Mouse (Mus musculus) limb, embryonic 11.5 days (tissue): ENCODE results near the gene Asb8. TPM values are rescaled to one million over a fixed set of nuclear protein-coding genes. Genes with fewer than 3 reads are reported as not detected.
A peak's percentile ranks its signal among the peaks of the same experiment; 100 is the strongest.

ENCODE experiments used
- ATAC-seq: fragments of 200-750 bp; cut with Nextera tagmentation; 2 replicates; pipeline ENCODE4 v1.8.0; 2017; ENCODE audit warnings: low read depth; ENCODE audit not compliant: insufficient number of reproducible peaks, low FRiP score, low TSS enrichment
- DNase-seq: peaks from one replicate; pipeline ENCODE4 v3.0.0-alpha.2; 2015; ENCODE audit warnings: low spot score
- H3K27ac ChIP-seq: fragments of 300-500 bp; sonication (generic); replicated peaks from 2 replicates; pipeline ENCODE4 v1.5.1; 2014; ENCODE audit warnings: low read depth, mild to moderate bottlenecking, low read length
- H3K27me3 ChIP-seq: fragments of 300-500 bp; sonication (generic); 2 replicates; pipeline ENCODE4 v1.6.1; 2014; ENCODE audit warnings: mild to moderate bottlenecking, low read length, mixed read lengths; ENCODE audit not compliant: control insufficient read depth, insufficient read depth
- H3K36me3 ChIP-seq: fragments of 300-500 bp; sonication (generic); 2 replicates; pipeline ENCODE4 v1.6.1; 2014; ENCODE audit warnings: mild to moderate bottlenecking, low read length, moderate library complexity, mixed read lengths; ENCODE audit not compliant: control insufficient read depth, insufficient read depth
- H3K4me1 ChIP-seq: fragments of 300-500 bp; sonication (generic); 2 replicates; pipeline ENCODE4 v1.6.1; 2014; ENCODE audit warnings: low read length, mixed read lengths; ENCODE audit not compliant: control insufficient read depth, insufficient read depth
- H3K4me2 ChIP-seq: fragments of 300-500 bp; sonication (generic); 2 replicates; pipeline ENCODE4 v1.6.1; 2014; ENCODE audit warnings: low read depth, mild to moderate bottlenecking, moderate library complexity; ENCODE audit not compliant: severe bottlenecking
- H3K4me3 ChIP-seq: fragments of 300-500 bp; sonication (generic); 2 replicates; pipeline ENCODE4 v1.5.1; 2014; ENCODE audit warnings: low read depth, low read length
- H3K9ac ChIP-seq: fragments of 300-500 bp; sonication (generic); 2 replicates; pipeline ENCODE4 v1.6.1; 2014; ENCODE audit warnings: mild to moderate bottlenecking, low read length
- H3K9me3 ChIP-seq: fragments of 300-500 bp; sonication (generic); 2 replicates; pipeline ENCODE4 v1.6.1; 2016; ENCODE audit warnings: low read length; ENCODE audit not compliant: control insufficient read depth
- WGBS: fragments of 180-500 bp; shearing (Covaris S2); extraction: QIAGEN DNeasy Blood & Tissue Kit; methylation state at CpG from one replicate; pipeline ENCODE4 v1.1.7; 2014; 5-methylcytosine and 5-hydroxymethylcytosine counted together
- polyA plus RNA-seq: library from polyadenylated mRNA; unstranded; fragments of >200 nt; fragmentation: Nextera tagmentation; extraction: Ambion mirVana; gene quantifications from 2 replicates; pipeline ENCODE4 v1.2.1, GENCODE M21; 2014

The Asb8 gene
- polyA plus RNA-seq, 1 experiment from 2014 or later, result 47.2 TPM

DNA sequence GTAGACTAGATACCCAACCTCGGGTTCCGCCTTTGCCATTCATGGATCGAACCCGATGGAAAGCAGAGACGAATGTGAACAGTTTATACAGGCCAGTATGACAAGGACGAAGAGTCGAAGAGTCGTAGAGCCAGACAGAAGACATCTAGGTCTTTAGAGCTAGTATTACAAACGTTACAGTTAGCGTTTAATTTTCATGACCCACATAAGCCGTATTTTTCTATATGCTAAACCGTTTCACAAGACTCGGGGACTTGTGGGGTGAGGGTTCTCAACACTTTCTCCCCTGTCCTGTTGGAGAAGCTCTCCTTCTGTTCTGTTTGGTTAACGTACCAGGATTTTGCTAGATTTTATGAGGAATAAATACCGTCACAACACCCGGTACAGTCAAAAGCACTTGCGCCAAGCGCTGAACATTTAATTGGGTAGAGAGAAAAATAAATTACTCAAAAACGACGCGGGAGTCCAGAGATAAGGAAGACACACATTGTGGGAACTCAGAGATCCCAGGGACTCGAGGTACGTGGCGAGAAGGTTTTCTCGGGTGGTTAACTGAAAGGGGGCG lies 15.2 kb upstream of the Asb8 start:
- Histone ChIP-seq H3K27me3 (0 out of 2 replicates have a peak, but pooled peaks cover 2% of the 10 kb centered on the region), H3K36me3 (no peaks in the 10 kb centered on the region), H3K9me3 (no peaks in the 10 kb centered on the region), H3K4me1 (no peaks in the 10 kb centered on the region), H3K27ac (no peak overlapping the region), H3K9ac (no peak overlapping the region), H3K4me3 (peak overlapping the region; percentile 35), H3K4me2 (peak overlapping the region; percentile 62)
- DNase-seq (no peak), ATAC-seq (no peak)
- 7% methylated on average over 26 of the region's 26 CpGs for WGBS

- 83% methylated on average over 3 of the region's 3 CpGs for WGBS
- no peak overlapping the region for H3K4me2 ChIP-seq
- no peaks in the 10 kb centered on the region for H3K9me3 ChIP-seq
- DNase-seq, result no peak
- H3K9ac ChIP-seq, result no peak overlapping the region
- ATAC-seq, result no peak
- no peak overlapping the region for H3K27ac ChIP-seq
- peaks cover 6% of the 10 kb centered on the region; the same call in 1 of the 2 replicates for H3K27me3 ChIP-seq
- H3K36me3 ChIP-seq, result no peaks in the 10 kb centered on the region
- H3K4me1 ChIP-seq, result no peaks in the 10 kb centered on the region
- H3K4me3 ChIP-seq, result no peak overlapping the region
Observed at GRCm38 (mm10) chr15:98177320-98177719, 11.9 kb upstream of the Asb8 start.

- Histone ChIP-seq H3K27me3 (peaks cover 29% of the 10 kb centered on the region), H3K4me3 (no peak overlapping the region), H3K9ac (no peak overlapping the region), H3K4me1 (no peaks in the 10 kb centered on the region), H3K36me3 (no peaks in the 10 kb centered on the region), H3K27ac (no peak overlapping the region), H3K9me3 (no peaks in the 10 kb centered on the region), H3K4me2 (no peak overlapping the region)
- no peak for DNase-seq
- 39% methylated on average over 8 of the region's 8 CpGs for WGBS
- ATAC-seq, result no peak
Observed at GRCm38 (mm10) chr15:98173821-98174220, 8.4 kb upstream of the Asb8 start.

DNA sequence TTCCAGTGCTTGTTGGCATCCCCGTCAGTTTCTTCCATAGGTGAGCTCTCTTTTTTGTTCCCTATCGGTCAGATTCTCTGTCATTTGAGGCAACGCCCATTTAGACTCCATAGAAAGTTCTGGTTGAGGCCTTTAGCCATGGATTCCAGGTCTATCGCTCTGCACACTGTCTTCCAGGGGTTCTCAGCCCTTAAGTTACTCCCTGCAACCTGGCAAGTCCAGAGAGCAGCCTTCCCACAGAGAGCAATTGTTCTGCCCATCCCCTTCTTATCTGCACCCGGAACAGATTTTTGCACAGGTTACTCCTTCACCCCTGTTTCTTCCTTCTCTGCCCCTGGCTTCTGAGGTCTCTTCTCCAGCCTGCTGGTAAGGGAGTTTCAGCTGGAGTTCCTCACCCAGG lies 6.7 kb upstream of the Asb8 start:
- H3K27me3 ChIP-seq, result peaks cover 41% of the 10 kb centered on the region
- ATAC-seq (no peak), DNase-seq (no peak)
- no peaks in the 10 kb centered on the region for H3K36me3 ChIP-seq
- no peaks in the 10 kb centered on the region for H3K9me3 ChIP-seq
- H3K27ac ChIP-seq, result no peak overlapping the region
- H3K4me1 ChIP-seq, result peaks cover 10% of the 10 kb centered on the region; the same call in 1 of the 2 replicates
- WGBS, result 72% methylated on average over 5 of the region's 5 CpGs
- no peak overlapping the region for H3K4me3 ChIP-seq
- H3K4me2 ChIP-seq, result no peak overlapping the region
- no peak overlapping the region for H3K9ac ChIP-seq

GRCm38 (mm10) chr15:98170917-98171316 lies 5.5 kb upstream of the Asb8 start:
- peaks cover 10% of the 10 kb centered on the region; the same call in 1 of the 2 replicates for H3K4me1 ChIP-seq
- H3K27ac ChIP-seq, result no peak overlapping the region
- DNase-seq, result no peak
- no peak for ATAC-seq
- no peaks in the 10 kb centered on the region for H3K9me3 ChIP-seq
- H3K4me3 ChIP-seq, result no peak overlapping the region
- 72% methylated on average over 9 of the region's 9 CpGs for WGBS
- peaks cover 41% of the 10 kb centered on the region for H3K27me3 ChIP-seq
- H3K36me3 ChIP-seq, result no peaks in the 10 kb centered on the region
- H3K9ac ChIP-seq, result no peak overlapping the region
- H3K4me2 ChIP-seq, result no peak overlapping the region

GRCm38 (mm10) chr15:98170365-98170764 lies 4.9 kb upstream of the Asb8 start:
- Histone ChIP-seq H3K4me3 (no peak overlapping the region), H3K27ac (no peak overlapping the region), H3K36me3 (no peaks in the 10 kb centered on the region), H3K4me2 (no peak overlapping the region), H3K27me3 (peaks cover 41% of the 10 kb centered on the region), H3K9ac (no peak overlapping the region), H3K4me1 (peaks cover 10% of the 10 kb centered on the region; the same call in 1 of the 2 replicates), H3K9me3 (no peaks in the 10 kb centered on the region)
- DNase-seq (no peak), ATAC-seq (no peak)
- whole genome bisulfite sequencing, result 51% methylated on average over 7 of the region's 7 CpGs

GRCm38 (mm10) chr15:98168622-98169004 lies 3.2 kb upstream of the Asb8 start:
- ATAC-seq, result no peak
- H3K27ac ChIP-seq, result no peak overlapping the region
- 6% methylated on average over 19 of the region's 19 CpGs for WGBS
- H3K4me3 ChIP-seq, result peak overlapping the region; percentile 48; the same call in 1 of the 2 replicates
- no peak overlapping the region for H3K4me2 ChIP-seq
- DNase-seq, result no peak
- H3K9ac ChIP-seq, result no peak overlapping the region; the same call in 1 of the 2 replicates
- H3K27me3 ChIP-seq, result peaks cover 41% of the 10 kb centered on the region
- H3K36me3 ChIP-seq, result no peaks in the 10 kb centered on the region
- no peaks in the 10 kb centered on the region for H3K9me3 ChIP-seq
- H3K4me1 ChIP-seq, result peaks cover 10% of the 10 kb centered on the region; the same call in 1 of the 2 replicates

DNA sequence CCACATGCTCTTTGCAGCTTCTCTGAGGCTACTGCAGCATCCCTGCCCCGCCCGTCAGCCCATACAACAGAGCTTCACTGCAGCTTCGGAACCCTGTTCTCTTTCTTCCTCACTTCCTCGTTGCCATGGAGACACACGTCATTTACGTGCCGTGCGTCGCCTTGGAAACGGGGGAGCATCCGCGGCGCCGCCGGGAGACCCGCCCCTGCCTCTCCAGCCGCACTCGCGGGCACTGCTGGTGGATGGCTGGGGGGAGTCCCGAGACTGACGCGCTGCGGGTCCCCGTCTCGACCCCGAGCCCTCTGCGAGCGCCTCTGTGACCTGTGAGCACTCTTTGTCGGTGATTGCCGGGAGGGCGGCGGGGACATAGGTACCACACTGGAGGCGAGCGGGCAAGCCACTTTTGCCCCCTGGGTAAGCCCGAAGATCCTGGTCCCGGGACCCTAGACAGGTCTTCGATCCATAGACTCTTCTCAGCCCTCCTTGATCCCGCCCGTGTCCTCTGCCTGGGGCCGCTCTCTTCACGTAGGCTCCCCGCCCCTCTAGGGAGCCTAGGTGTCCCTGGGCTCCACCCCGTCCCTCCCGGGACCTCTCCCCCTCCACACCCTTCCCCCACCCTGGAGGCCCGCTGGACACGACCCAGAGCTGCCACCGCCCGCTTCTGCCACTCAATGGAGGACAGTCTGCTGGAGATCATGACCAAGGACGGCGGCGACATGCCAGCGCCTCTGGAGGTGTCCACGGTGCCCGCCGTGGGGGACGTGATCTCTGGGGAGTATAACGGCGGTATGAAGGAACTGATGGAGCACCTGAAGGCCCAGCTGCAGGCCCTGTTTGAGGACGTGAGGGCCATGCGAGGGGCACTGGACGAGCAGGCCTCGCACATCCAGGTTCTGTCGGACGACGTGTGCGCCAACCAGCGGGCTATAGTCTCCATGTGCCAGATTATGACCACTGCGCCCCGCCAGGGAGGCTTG lies 2.5 kb upstream of the Asb8 start:
- WGBS, result 1% methylated on average over 69 of the region's 69 CpGs
- DNase-seq (peak; percentile 90), ATAC-seq (peak; percentile 89)
- H3K9me3 ChIP-seq, result no peaks in the 10 kb centered on the region
- H3K4me1 ChIP-seq, result peaks cover 10% of the 10 kb centered on the region; the same call in 1 of the 2 replicates
- H3K27me3 ChIP-seq, result peaks cover 38% of the 10 kb centered on the region
- peak overlapping the region; percentile 48 for H3K4me3 ChIP-seq
- no peak overlapping the region for H3K27ac ChIP-seq
- H3K36me3 ChIP-seq, result no peaks in the 10 kb centered on the region
- H3K4me2 ChIP-seq, result peak overlapping the region; percentile 94
- peak overlapping the region; percentile 34; the same call in 1 of the 2 replicates for H3K9ac ChIP-seq
